Mouse (Mus musculus) lung, postnatal 0 days (tissue): ENCODE data around the gene Tapt1.

Source experiments
- CTCF ChIP-seq: IDR thresholded peaks from 2 replicates; pipeline ENCODE4 v1.5.1; 2016; ENCODE audit warnings: antibody characterized with exemption, mild to moderate bottlenecking
- EP300 ChIP-seq: IDR thresholded peaks from 2 replicates; pipeline ENCODE4 v1.6.1; 2016; ENCODE audit warnings: antibody characterized with exemption, mild to moderate bottlenecking, control low read depth

DNA sequence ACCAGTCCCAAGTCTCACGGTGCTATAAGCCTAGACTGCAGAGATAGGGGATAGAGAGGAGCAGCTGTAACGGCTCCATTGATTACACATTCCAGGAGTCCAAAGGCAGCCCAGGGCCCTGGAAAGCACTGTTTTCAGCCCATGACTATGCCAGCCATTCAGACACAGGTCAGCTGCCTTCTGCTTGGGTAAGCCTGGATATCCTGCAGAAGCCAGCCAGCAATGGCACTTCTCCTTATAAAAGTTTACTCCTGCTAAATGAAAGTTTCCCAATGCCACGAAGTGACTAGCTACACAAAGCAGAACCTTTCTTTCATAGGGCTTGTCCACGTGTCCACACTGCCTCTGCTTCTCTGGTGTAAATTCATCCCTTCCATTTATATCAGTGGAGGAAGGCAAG is 7.9 kb downstream of the Tapt1 start:
- TF ChIP-seq CTCF (no peak), EP300 (no peak)
